8 mouse cellular contexts compared by ENCODE assay signal in the genomic region with DNA sequence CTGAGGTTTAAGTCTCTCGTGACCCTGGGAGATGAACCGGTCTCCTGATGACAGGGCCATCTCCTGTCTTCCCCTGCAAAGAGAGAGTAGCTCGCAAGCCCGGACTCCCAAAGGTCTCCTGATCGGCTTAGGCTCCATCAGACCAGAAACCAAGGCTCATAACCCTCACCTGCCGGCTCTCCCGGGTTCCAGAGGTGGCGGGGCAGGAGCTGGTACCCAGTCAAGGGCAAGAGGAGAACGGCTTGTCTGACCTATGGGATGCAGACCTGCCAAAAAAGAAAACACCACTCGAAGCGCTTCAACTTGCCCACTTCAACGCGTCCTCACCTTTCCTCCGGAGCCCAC. TPM values are rescaled to one million over a fixed set of nuclear protein-coding genes. Genes with fewer than 3 reads are reported as not detected.
A peak's percentile ranks its signal among the peaks of the same experiment; 100 is the strongest.
DNase-seq lines count a peak whose midpoint lies in the region; ATAC-seq and TF ChIP-seq lines count a peak whose summit lies in the region.

No protein-coding gene starts in this region.

- peaks cover 20% of the 10 kb centered on the region for H3K4me1 ChIP-seq in heart, postnatal 0 days (ENCODE audit: control insufficient read depth, insufficient read depth)
- peaks cover 12% of the 10 kb centered on the region for H3K4me1 ChIP-seq in bone marrow macrophage, adult 2 months (ENCODE audit: control insufficient read depth, insufficient read depth, low read length)
- H3K4me1 ChIP-seq in hindbrain, embryonic 15.5 days (replicated peaks) = peaks cover 32% of the 10 kb centered on the region
- peaks cover 18% of the 10 kb centered on the region for H3K4me1 ChIP-seq in midbrain, embryonic 14.5 days (ENCODE audit: control insufficient read depth, insufficient read depth, low read length)

- H3K4me3 ChIP-seq in heart, postnatal 0 days (ENCODE audit: low read depth, low read length) = peak overlapping the region; percentile 99
- H3K4me3 ChIP-seq in bone marrow macrophage, adult 2 months (ENCODE audit: insufficient read depth, low read length) = peak overlapping the region; percentile 86
- H3K4me3 ChIP-seq in hindbrain, embryonic 15.5 days = peak overlapping the region; percentile 93
- peak overlapping the region; percentile 96 for H3K4me3 ChIP-seq in midbrain, embryonic 14.5 days (replicated peaks; ENCODE audit: low read depth, low read length)

- DNase-seq in heart, postnatal 0 days (ENCODE audit: low spot score) = no peak
- DNase-seq in heart, postnatal 36 days = no peak
- no peak for DNase-seq in midbrain, embryonic 14.5 days
- DNase-seq in frontal cortex, postnatal 14 days (ENCODE audit: low spot score in 2 of 2) = no peak
- no peak for DNase-seq in left cerebral cortex, adult 18-20 months (ENCODE audit: low spot score in 2 of 2)
- no peak for DNase-seq in layer of hippocampus, adult 8-10 months (ENCODE audit: low spot score in 2 of 2)

- H3K27ac ChIP-seq in heart, postnatal 0 days (ENCODE audit: low read depth) = peak overlapping the region; percentile 94
- H3K27ac ChIP-seq in bone marrow macrophage, adult 2 months (ENCODE audit: insufficient read depth, low read depth, low read length) = peak overlapping the region; percentile 85
- peak overlapping the region; percentile 87 for H3K27ac ChIP-seq in hindbrain, embryonic 15.5 days (replicated peaks)
- H3K27ac ChIP-seq in midbrain, embryonic 14.5 days (replicated peaks; ENCODE audit: low read depth, low read length) = peak overlapping the region; percentile 84

- no peaks in the 10 kb centered on the region for H3K27me3 ChIP-seq in heart, postnatal 0 days (ENCODE audit: control insufficient read depth, insufficient read depth, low read length)
- no peaks in the 10 kb centered on the region for H3K27me3 ChIP-seq in hindbrain, embryonic 15.5 days
- no peaks in the 10 kb centered on the region for H3K27me3 ChIP-seq in midbrain, embryonic 14.5 days (ENCODE audit: control insufficient read depth, insufficient read depth, low read length)

- peak overlapping the region; percentile 91 for H3K4me2 ChIP-seq in heart, postnatal 0 days (ENCODE audit: low read depth, low read length)
- peak overlapping the region; percentile 71 for H3K4me2 ChIP-seq in hindbrain, embryonic 15.5 days
- peak overlapping the region; percentile 84 for H3K4me2 ChIP-seq in midbrain, embryonic 14.5 days (ENCODE audit: low read length)

- no peak for TF ChIP-seq EP300 in heart, postnatal 0 days (IDR thresholded peaks at IDR 0.05; ENCODE audit: low read depth)

- ATAC-seq in heart, postnatal 0 days (ENCODE audit: insufficient read depth, low read depth) = peak; percentile 31
- ATAC-seq in hindbrain, embryonic 15.5 days (ENCODE audit: low FRiP score, low read depth) = peak; percentile 62
- ATAC-seq in midbrain, embryonic 14.5 days (ENCODE audit: low FRiP score, low TSS enrichment) = peak; percentile 61

- peak overlapping the region; percentile 84 for H3K9ac ChIP-seq in heart, postnatal 0 days (replicated peaks; ENCODE audit: low read depth, low read length)
- H3K9ac ChIP-seq in hindbrain, embryonic 15.5 days = peak overlapping the region; percentile 98
- peak overlapping the region; percentile 94 for H3K9ac ChIP-seq in midbrain, embryonic 14.5 days (replicated peaks; ENCODE audit: low read length)

- no peak for TF ChIP-seq POLR2A in bone marrow macrophage, adult 2 months (IDR thresholded peaks at IDR 0.05; ENCODE audit: borderline replicate concordance, low read depth, low read length)

- 0% methylated on average over 14 of the region's 14 CpGs for WGBS in heart, postnatal 0 days
- 0% methylated on average over 14 of the region's 14 CpGs for WGBS in hindbrain, embryonic 15.5 days
- under 1% methylated on average over 14 of the region's 14 CpGs for WGBS in midbrain, embryonic 14.5 days

- TF ChIP-seq CTCF in heart, postnatal 0 days (IDR thresholded peaks at IDR 0.05; ENCODE audit: low read depth) = no peak
- no peak for TF ChIP-seq CTCF in bone marrow macrophage, adult 2 months (IDR thresholded peaks at IDR 0.05; ENCODE audit: low read depth, low read length)

- H3K9me3 ChIP-seq in heart, postnatal 0 days (replicated peaks; ENCODE audit: control insufficient read depth, low read length) = no peaks in the 10 kb centered on the region
- H3K9me3 ChIP-seq in hindbrain, embryonic 15.5 days = no peaks in the 10 kb centered on the region
- no peaks in the 10 kb centered on the region for H3K9me3 ChIP-seq in midbrain, embryonic 14.5 days (ENCODE audit: control insufficient read depth, low read length)

- intact Hi-C loops in heart, postnatal 36 days (cut with DNase I) = no loop called here

- peaks cover 30% of the 10 kb centered on the region for H3K36me3 ChIP-seq in heart, postnatal 0 days (replicated peaks; ENCODE audit: control insufficient read depth, insufficient read depth, low read length)
- H3K36me3 ChIP-seq in hindbrain, embryonic 15.5 days = peaks cover 26% of the 10 kb centered on the region
- H3K36me3 ChIP-seq in midbrain, embryonic 14.5 days (ENCODE audit: control insufficient read depth, insufficient read depth, low read length) = peaks cover 31% of the 10 kb centered on the region

RNA-seq across cellular contexts. Expression of a gene that starts 0.4 kb away (rescaled TPM):
- total RNA-seq in heart, postnatal 0 days (2014; rRNA removed; ENCODE audit: low replicate concordance) = 291 and 359 TPM in 2 replicates
- polyA plus RNA-seq in heart, postnatal 0 days (2015; fragmentation: Nextera tagmentation; extraction: Ambion mirVana) = 227 and 235 TPM in 2 replicates
- total RNA-seq in heart, postnatal 36 days (2021) = 100 to 1,000 TPM; 413 to 418 TPM
- polyA plus RNA-seq in bone marrow macrophage, adult 2 months (2012; ENCODE audit: insufficient read depth, insufficient read length, missing spikeins) = 949 and 998 TPM in 2 replicates
- 434 and 455 TPM in 2 replicates for polyA plus RNA-seq in hindbrain, embryonic 15.5 days (2015; fragmentation: Nextera tagmentation; extraction: Ambion mirVana)
- 485 and 564 TPM in 2 replicates for polyA plus RNA-seq in midbrain, embryonic 14.5 days (2014; fragmentation: Nextera tagmentation; extraction: Ambion mirVana)
- total RNA-seq in left cerebral cortex, adult 18-20 months (2021) = 100 to 1,000 TPM; 349 to 361 TPM
- total RNA-seq in layer of hippocampus, adult 8-10 months (2022) = 100 to 1,000 TPM; 310 to 454 (median 387) TPM

RNA-seq across cellular contexts. Expression of a gene that starts 0.4 kb away (rescaled TPM):
- 359 and 491 TPM in 2 replicates for total RNA-seq in heart, postnatal 0 days (2014; rRNA removed; ENCODE audit: low replicate concordance)
- polyA plus RNA-seq in heart, postnatal 0 days (2015; fragmentation: Nextera tagmentation; extraction: Ambion mirVana) = 561 and 591 TPM in 2 replicates
- 100 to 1,000 TPM; 846 to 857 TPM for total RNA-seq in heart, postnatal 36 days (2021)
- polyA plus RNA-seq in bone marrow macrophage, adult 2 months (2012; ENCODE audit: insufficient read depth, insufficient read length, missing spikeins) = 74.1 and 82.9 TPM in 2 replicates
- 138 and 142 TPM in 2 replicates for polyA plus RNA-seq in hindbrain, embryonic 15.5 days (2015; fragmentation: Nextera tagmentation; extraction: Ambion mirVana)
- polyA plus RNA-seq in midbrain, embryonic 14.5 days (2014; fragmentation: Nextera tagmentation; extraction: Ambion mirVana) = 116 and 136 TPM in 2 replicates
- 100 to 1,000 TPM; 150 to 159 TPM for total RNA-seq in left cerebral cortex, adult 18-20 months (2021)
- 100 to 1,000 TPM; 155 to 166 (median 160) TPM for total RNA-seq in layer of hippocampus, adult 8-10 months (2022)

RNA-seq across cellular contexts. Expression of a gene that starts 38.1 kb away (rescaled TPM):
- not detected in 2 replicates for total RNA-seq in heart, postnatal 0 days (2014; rRNA removed; ENCODE audit: low replicate concordance)
- 0.10 TPM in 1 of 2 replicates, not detected in the other for polyA plus RNA-seq in heart, postnatal 0 days (2015; fragmentation: Nextera tagmentation; extraction: Ambion mirVana)
- under 1 TPM; 0.44 to 0.49 TPM for total RNA-seq in heart, postnatal 36 days (2021)
- not detected in 2 replicates for polyA plus RNA-seq in bone marrow macrophage, adult 2 months (2012; ENCODE audit: insufficient read depth, insufficient read length, missing spikeins)
- polyA plus RNA-seq in hindbrain, embryonic 15.5 days (2015; fragmentation: Nextera tagmentation; extraction: Ambion mirVana) = 0.44 and 0.73 TPM in 2 replicates
- 0.69 and 0.71 TPM in 2 replicates for polyA plus RNA-seq in midbrain, embryonic 14.5 days (2014; fragmentation: Nextera tagmentation; extraction: Ambion mirVana)
- total RNA-seq in left cerebral cortex, adult 18-20 months (2021) = under 1 TPM; 0.53 to 0.73 TPM
- total RNA-seq in layer of hippocampus, adult 8-10 months (2022) = under 1 TPM; 0.31 to 0.74 (median 0.67) TPM
